Mouse (Mus musculus) midbrain, embryonic 11.5 days (tissue): Measurements from ENCODE around the gene Itgad. TPM values are rescaled to one million over a fixed set of nuclear protein-coding genes. Genes with fewer than 3 reads are reported as not detected.

Experiments
- ATAC-seq: fragments of 200-750 bp; cut with Nextera tagmentation; 2 replicates; pipeline ENCODE4 v1.8.0; 2017; ENCODE audit warnings: moderate TSS enrichment, moderate library complexity; ENCODE audit not compliant: low FRiP score
- DNase-seq: peaks from one replicate; pipeline ENCODE4 v3.0.0; 2015; ENCODE audit warnings: low spot score; ENCODE audit errors: missing footprints
- H3K27ac ChIP-seq: fragments of 300-500 bp; sonication (generic); 2 replicates; pipeline ENCODE4 v1.5.1; 2014; ENCODE audit warnings: low read depth, low read length
- H3K27me3 ChIP-seq: fragments of 300-500 bp; sonication (generic); 2 replicates; pipeline ENCODE4 v1.6.1; 2014; ENCODE audit warnings: mild to moderate bottlenecking, low read length, moderate library complexity, mixed read lengths; ENCODE audit not compliant: control insufficient read depth, insufficient read depth
- H3K36me3 ChIP-seq: fragments of 300-500 bp; sonication (generic); 2 replicates; pipeline ENCODE4 v1.6.1; 2014; ENCODE audit warnings: mild to moderate bottlenecking, low read length, moderate library complexity, mixed read lengths; ENCODE audit not compliant: control insufficient read depth, insufficient read depth
- H3K4me1 ChIP-seq: fragments of 300-500 bp; sonication (generic); 2 replicates; pipeline ENCODE4 v1.6.1; 2014; ENCODE audit warnings: low read length; ENCODE audit not compliant: control insufficient read depth, insufficient read depth
- H3K4me2 ChIP-seq: fragments of 300-500 bp; sonication (generic); 2 replicates; pipeline ENCODE4 v1.6.1; 2014; ENCODE audit warnings: mild to moderate bottlenecking, moderate library complexity
- H3K4me3 ChIP-seq: fragments of 300-500 bp; sonication (generic); 2 replicates; pipeline ENCODE4 v1.5.1; 2014; ENCODE audit warnings: low read depth, low read length
- H3K9ac ChIP-seq: fragments of 300-500 bp; sonication (generic); 2 replicates; pipeline ENCODE4 v1.6.1; 2014; ENCODE audit warnings: low read length
- H3K9me3 ChIP-seq: fragments of 300-500 bp; sonication (generic); 2 replicates; pipeline ENCODE4 v1.6.1; 2016; ENCODE audit warnings: low read length; ENCODE audit not compliant: control insufficient read depth
- WGBS: fragments of 180-500 bp; shearing (Covaris S2); extraction: QIAGEN DNeasy Blood & Tissue Kit; methylation state at CpG from one replicate; pipeline ENCODE4 v1.1.7; 2014; 5-methylcytosine and 5-hydroxymethylcytosine counted together
- polyA plus RNA-seq: library from polyadenylated mRNA; unstranded; fragments of >200 nt; fragmentation: Nextera tagmentation; extraction: Ambion mirVana; gene quantifications from 2 replicates; pipeline ENCODE4 v1.2.1, GENCODE M21; 2014

The Itgad gene
- polyA plus RNA-seq, 1 experiment from 2014 or later = not detected

GRCm38 (mm10) chr7:128245547-128245946 lies 91.4 kb downstream of the Itgad start:
- ATAC-seq = no peak
- peaks cover 11% of the 10 kb centered on the region for H3K4me1 ChIP-seq

GRCm38 (mm10) chr7:128246496-128247391 lies 92.6 kb downstream of the Itgad start, which contains the start of gene Tgfb1i1:
Tgfb1i1 (plus strand) TSS chr7:128246812.
- DNase-seq = peak; percentile 94
- H3K4me2 ChIP-seq = peak within 1 kb of the TSS; percentile 62
- peaks cover 11% of the 10 kb centered on the region for H3K4me1 ChIP-seq
- H3K9ac ChIP-seq = peak within 1 kb of the TSS; percentile 65
- ATAC-seq = peak; percentile 61
- peak within 1 kb of the TSS; percentile 41 for H3K4me3 ChIP-seq
- H3K27ac ChIP-seq = peak within 1 kb of the TSS; percentile 53
- 0 out of 2 replicates have a peak, but pooled peaks cover 2% of the 10 kb centered on the region for H3K36me3 ChIP-seq
- 1% methylated on average over 27 of the region's 30 CpGs for WGBS
- H3K27me3 ChIP-seq = 0 out of 2 replicates have a peak, but pooled peaks cover 3% of the 10 kb centered on the region
- H3K9me3 ChIP-seq = no peaks in the 10 kb centered on the region

More at GRCm38 (mm10) chr7:128245547-128245946, 91.4 kb downstream of the Itgad start:
- Histone ChIP-seq H3K9ac (no peak overlapping the region), H3K27ac (no peak overlapping the region), H3K27me3 (0 out of 2 replicates have a peak, but pooled peaks cover 3% of the 10 kb centered on the region), H3K4me2 (no peak overlapping the region), H3K9me3 (no peaks in the 10 kb centered on the region), H3K36me3 (0 out of 2 replicates have a peak, but pooled peaks cover 2% of the 10 kb centered on the region), H3K4me3 (no peak overlapping the region)
- WGBS = 82% methylated on average over 4 of the region's 4 CpGs
- no peak for DNase-seq

- Histone ChIP-seq H3K4me3 (peak overlapping the region; percentile 41), H3K27me3 (0 out of 2 replicates have a peak, but pooled peaks cover 3% of the 10 kb centered on the region)
Observed at GRCm38 (mm10) chr7:128247443-128247842, 93.3 kb downstream of the Itgad start.

GRCm38 (mm10) chr7:128248081-128249042 lies 94.2 kb downstream of the Itgad start:
- H3K4me1 ChIP-seq = peaks cover 18% of the 10 kb centered on the region

More at GRCm38 (mm10) chr7:128247443-128247842, 93.3 kb downstream of the Itgad start:
- Histone ChIP-seq H3K4me1 (peaks cover 16% of the 10 kb centered on the region), H3K36me3 (0 out of 2 replicates have a peak, but pooled peaks cover 2% of the 10 kb centered on the region), H3K9me3 (no peaks in the 10 kb centered on the region), H3K9ac (peak overlapping the region; percentile 65), H3K4me2 (peak overlapping the region; percentile 62), H3K27ac (peak overlapping the region; percentile 53; the same call in 1 of the 2 replicates)
- peak; percentile 98 for DNase-seq
- peak; percentile 76 for ATAC-seq
- 1% methylated on average over 13 of the region's 13 CpGs for WGBS

GRCm38 (mm10) chr7:128249998-128250397 lies 95.8 kb downstream of the Itgad start:
- WGBS = 81% methylated on average over 5 of the region's 5 CpGs

More at GRCm38 (mm10) chr7:128248081-128249042, 94.2 kb downstream of the Itgad start:
- Histone ChIP-seq H3K36me3 (no peaks in the 10 kb centered on the region), H3K4me3 (no peak overlapping the region), H3K9me3 (no peaks in the 10 kb centered on the region), H3K9ac (no peak overlapping the region), H3K27me3 (peaks cover 3% of the 10 kb centered on the region; the same call in 1 of the 2 replicates), H3K27ac (no peak overlapping the region), H3K4me2 (no peak overlapping the region)
- DNase-seq = peak; percentile 23
- whole genome bisulfite sequencing = 89% methylated on average over 10 of the region's 10 CpGs
- ATAC-seq = no peak

GRCm38 (mm10) chr7:128251946-128252345 lies 97.8 kb downstream of the Itgad start:
- WGBS = 51% methylated on average over 12 of the region's 12 CpGs
- peaks cover 3% of the 10 kb centered on the region; the same call in 1 of the 2 replicates for H3K27me3 ChIP-seq
- H3K4me2 ChIP-seq = peak overlapping the region; percentile 57; the same call in 1 of the 2 replicates
- H3K36me3 ChIP-seq = no peaks in the 10 kb centered on the region
- ATAC-seq (no peak), DNase-seq (no peak)
- peak overlapping the region; percentile 67 for H3K9ac ChIP-seq
- H3K4me1 ChIP-seq = peaks cover 11% of the 10 kb centered on the region
- no peaks in the 10 kb centered on the region for H3K9me3 ChIP-seq
- no peak overlapping the region; the same call in 1 of the 2 replicates for H3K4me3 ChIP-seq
- no peak overlapping the region for H3K27ac ChIP-seq

More at GRCm38 (mm10) chr7:128249998-128250397, 95.8 kb downstream of the Itgad start:
- Histone ChIP-seq H3K9ac (no peak overlapping the region), H3K27me3 (peaks cover 3% of the 10 kb centered on the region; the same call in 1 of the 2 replicates), H3K4me1 (peaks cover 18% of the 10 kb centered on the region), H3K27ac (no peak overlapping the region), H3K9me3 (no peaks in the 10 kb centered on the region), H3K4me3 (no peak overlapping the region), H3K4me2 (no peak overlapping the region), H3K36me3 (no peaks in the 10 kb centered on the region)
- ATAC-seq (no peak), DNase-seq (no peak)

- Histone ChIP-seq H3K36me3 (no peaks in the 10 kb centered on the region), H3K4me2 (peak overlapping the region; percentile 57), H3K9ac (peak overlapping the region; percentile 67), H3K4me1 (peaks cover 7% of the 10 kb centered on the region), H3K27ac (no peak overlapping the region), H3K27me3 (no peaks in the 10 kb centered on the region; the same call in 1 of the 2 replicates), H3K9me3 (no peaks in the 10 kb centered on the region), H3K4me3 (peak overlapping the region; percentile 30)
- WGBS = 14% methylated on average over 24 of the region's 24 CpGs
- DNase-seq (peak; percentile 90), ATAC-seq (0 out of 2 replicates have a peak, but pooled peaks have one; percentile 44)
Observed at GRCm38 (mm10) chr7:128252609-128253008, 98.4 kb downstream of the Itgad start.

GRCm38 (mm10) chr7:128254978-128255377 lies 100.8 kb downstream of the Itgad start:
- H3K9ac ChIP-seq = no peak overlapping the region
- H3K27me3 ChIP-seq = no peaks in the 10 kb centered on the region; the same call in 1 of the 2 replicates
- no peak overlapping the region for H3K4me3 ChIP-seq
- H3K36me3 ChIP-seq = no peaks in the 10 kb centered on the region
- H3K4me2 ChIP-seq = no peak overlapping the region
- no peak overlapping the region for H3K27ac ChIP-seq
- WGBS = 61% methylated on average over 2 of the region's 2 CpGs
- DNase-seq (peak; percentile 47), ATAC-seq (no peak)
- H3K4me1 ChIP-seq = peaks cover 7% of the 10 kb centered on the region
- no peaks in the 10 kb centered on the region for H3K9me3 ChIP-seq
